Mouse (Mus musculus): ENCODE results near the gene Traf3.

- no peak for TF ChIP-seq POLR2A (IDR thresholded peaks at IDR 0.05; ENCODE audit: low read depth, low read length)
- TF ChIP-seq CTCF (conservative IDR thresholded peaks at IDR 0.05; ENCODE audit: insufficient read depth, insufficient read length, low read depth, low read length), result no peak
Observed at GRCm38 (mm10) chr12:111274447-111275149, 108.4 kb downstream of the Traf3 start.
